Mouse (Mus musculus): Measurements from ENCODE around the gene Lamtor1.

DNA sequence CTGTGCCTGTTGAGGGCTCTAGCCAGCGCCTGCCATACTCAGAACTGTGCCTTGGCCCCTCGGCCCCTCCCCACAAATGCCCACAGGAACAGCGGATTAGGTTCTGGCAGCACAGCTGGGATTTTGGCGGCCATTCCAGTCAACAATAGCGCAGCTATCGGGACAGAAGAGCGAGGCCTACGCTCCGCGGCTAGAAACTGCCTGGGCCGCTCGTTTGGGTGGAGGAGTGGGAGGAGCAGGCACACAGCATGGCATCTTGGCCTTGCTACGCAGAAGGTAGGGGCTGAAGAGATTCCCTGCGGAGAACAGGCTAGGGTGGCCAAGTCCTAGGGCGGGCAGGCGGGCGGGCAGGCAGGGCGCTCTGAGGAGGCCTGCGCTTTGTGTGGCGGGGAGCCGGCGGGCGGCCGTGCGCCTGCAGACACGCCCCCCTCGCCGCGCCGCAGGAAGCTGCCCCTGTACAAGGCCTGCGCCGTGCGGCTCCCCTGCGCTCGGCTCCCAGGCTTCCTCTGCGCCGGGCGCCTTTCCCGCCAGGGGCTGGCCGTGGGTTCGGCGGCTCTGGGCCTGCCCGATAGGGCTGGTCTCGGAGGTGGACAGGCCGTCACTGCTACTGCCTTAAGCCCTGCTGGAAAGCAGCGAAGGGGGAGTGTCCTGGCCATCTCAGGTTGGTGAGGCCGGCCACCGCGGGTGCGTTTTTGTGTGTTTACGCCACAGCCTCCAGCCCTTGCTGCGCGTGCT, 64.2 kb downstream of the Lamtor1 start:
- TF ChIP-seq POLR2A (IDR thresholded peaks at IDR 0.05; ENCODE audit: insufficient read depth, low read length) = no peak
- no peak for TF ChIP-seq CTCF (IDR thresholded peaks at IDR 0.05; ENCODE audit: low read depth, low read length)
